Mouse (Mus musculus) limb, embryonic 12.5 days (tissue): Measurements from ENCODE around the gene Susd4. TPM values are rescaled to one million over a fixed set of nuclear protein-coding genes. Genes with fewer than 3 reads are reported as not detected.

Experiments
- ATAC-seq: fragments of 200-750 bp; cut with Nextera tagmentation; 2 replicates; pipeline ENCODE4 v1.8.0; 2017; ENCODE audit warnings: low read depth, moderate TSS enrichment; ENCODE audit not compliant: insufficient number of reproducible peaks, insufficient read depth, low FRiP score, low TSS enrichment
- H3K27ac ChIP-seq: fragments of 300-500 bp; sonication (generic); 2 replicates; pipeline ENCODE4 v1.5.1; 2016; ENCODE audit warnings: mild to moderate bottlenecking, moderate library complexity
- H3K27me3 ChIP-seq: fragments of 300-500 bp; sonication (generic); 2 replicates; pipeline ENCODE4 v1.6.1; 2016; ENCODE audit warnings: mild to moderate bottlenecking, moderate library complexity
- H3K36me3 ChIP-seq: fragments of 300-500 bp; sonication (generic); 2 replicates; pipeline ENCODE4 v1.6.1; 2016; ENCODE audit warnings: mild to moderate bottlenecking, moderate library complexity
- H3K4me1 ChIP-seq: fragments of 300-500 bp; sonication (generic); replicated peaks from 2 replicates; pipeline ENCODE4 v1.6.1; 2016
- H3K4me2 ChIP-seq: fragments of 300-500 bp; sonication (generic); 2 replicates; pipeline ENCODE4 v1.6.1; 2016; ENCODE audit warnings: mild to moderate bottlenecking, moderate library complexity
- H3K4me3 ChIP-seq: fragments of 300-500 bp; sonication (generic); replicated peaks from 2 replicates; pipeline ENCODE4 v1.5.1; 2016; ENCODE audit warnings: mild to moderate bottlenecking
- H3K9ac ChIP-seq: fragments of 300-500 bp; sonication (generic); replicated peaks from 2 replicates; pipeline ENCODE4 v1.6.1; 2016; ENCODE audit warnings: mild to moderate bottlenecking, moderate library complexity
- H3K9me3 ChIP-seq: fragments of 300-500 bp; sonication (generic); 2 replicates; pipeline ENCODE4 v1.6.1; 2016; ENCODE audit warnings: mild to moderate bottlenecking, moderate library complexity
- WGBS: fragments of 180-500 bp; shearing (Covaris S2); methylation state at CpG from one replicate; pipeline ENCODE4 v1.1.7; 2016; 5-methylcytosine and 5-hydroxymethylcytosine counted together
- polyA plus RNA-seq: library from polyadenylated mRNA; unstranded; fragments of >200 nt; fragmentation: Nextera tagmentation; extraction: Ambion mirVana; gene quantifications from 2 replicates; pipeline ENCODE4 v1.2.1, GENCODE M21; 2016

The Susd4 gene
- polyA plus RNA-seq, 1 experiment from 2014 or later, result 13.6 TPM

DNA sequence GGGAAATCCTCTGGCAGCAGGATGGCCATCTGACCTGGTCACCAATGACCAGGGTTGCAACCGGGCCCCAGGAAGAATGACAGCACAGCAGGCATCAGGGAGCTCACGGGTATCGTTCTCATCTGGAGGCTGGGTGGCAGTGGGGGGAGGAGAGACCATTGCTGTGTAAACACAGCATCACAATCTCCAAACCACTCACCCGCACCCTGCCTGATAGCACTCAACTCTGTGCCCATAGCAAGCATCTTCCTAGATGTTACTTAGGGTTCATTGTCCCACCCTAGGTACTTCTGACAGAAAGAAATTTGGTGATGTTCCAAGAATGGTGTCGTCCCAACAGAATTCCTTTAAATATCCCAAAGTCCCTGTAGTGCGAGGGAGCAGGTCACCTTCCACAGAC lies 133.4 kb downstream of the Susd4 start:
- Histone ChIP-seq H3K4me1 (peaks cover 4% of the 10 kb centered on the region), H3K9ac (no peak overlapping the region), H3K27me3 (no peaks in the 10 kb centered on the region), H3K36me3 (no peaks in the 10 kb centered on the region), H3K4me2 (no peak overlapping the region), H3K27ac (no peak overlapping the region), H3K4me3 (no peak overlapping the region), H3K9me3 (no peaks in the 10 kb centered on the region)
- WGBS, result 73% methylated on average over 6 of the region's 6 CpGs
- no peak for ATAC-seq

DNA sequence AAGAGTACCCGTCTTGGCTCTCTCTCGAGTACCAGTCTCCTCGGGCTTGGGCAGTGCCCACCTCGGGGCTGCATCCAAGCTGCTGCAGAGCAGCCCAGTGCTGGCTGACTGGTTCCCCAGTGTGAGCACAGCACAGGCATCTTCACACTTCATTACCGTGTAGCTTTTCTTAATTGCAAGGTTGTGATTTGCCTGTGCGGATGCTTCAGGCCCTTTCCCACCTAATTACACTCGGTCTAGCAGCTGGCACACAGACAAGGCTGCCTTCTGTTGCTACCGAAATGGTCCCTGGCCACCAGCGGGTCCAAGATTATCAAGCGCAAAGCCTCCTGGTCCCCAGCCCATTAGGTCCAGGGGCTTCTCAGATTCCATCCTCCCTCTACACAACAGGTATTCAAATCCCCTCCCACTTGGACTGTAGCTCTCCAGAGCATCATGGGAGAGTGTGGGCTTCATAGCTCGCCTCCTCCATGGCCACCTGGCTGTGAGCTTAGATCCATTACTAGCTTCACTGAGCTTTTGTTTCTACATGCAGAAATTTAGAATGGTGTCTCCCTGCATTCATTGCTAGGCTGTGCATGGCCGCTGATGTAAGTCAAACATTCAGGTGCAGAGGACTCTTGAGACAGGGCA lies 134.0 kb downstream of the Susd4 start:
- H3K27ac ChIP-seq, result no peak overlapping the region
- H3K36me3 ChIP-seq, result no peaks in the 10 kb centered on the region
- no peak overlapping the region for H3K4me2 ChIP-seq
- H3K4me3 ChIP-seq, result no peak overlapping the region
- H3K9me3 ChIP-seq, result no peaks in the 10 kb centered on the region
- no peaks in the 10 kb centered on the region for H3K27me3 ChIP-seq
- ATAC-seq, result no peak
- no peak overlapping the region for H3K9ac ChIP-seq
- WGBS, result 67% methylated on average over 12 of the region's 12 CpGs
- peaks cover 4% of the 10 kb centered on the region for H3K4me1 ChIP-seq

GRCm38 (mm10) chr1:182902095-182902494 lies 138.4 kb downstream of the Susd4 start:
- no peak overlapping the region for H3K4me3 ChIP-seq

DNA sequence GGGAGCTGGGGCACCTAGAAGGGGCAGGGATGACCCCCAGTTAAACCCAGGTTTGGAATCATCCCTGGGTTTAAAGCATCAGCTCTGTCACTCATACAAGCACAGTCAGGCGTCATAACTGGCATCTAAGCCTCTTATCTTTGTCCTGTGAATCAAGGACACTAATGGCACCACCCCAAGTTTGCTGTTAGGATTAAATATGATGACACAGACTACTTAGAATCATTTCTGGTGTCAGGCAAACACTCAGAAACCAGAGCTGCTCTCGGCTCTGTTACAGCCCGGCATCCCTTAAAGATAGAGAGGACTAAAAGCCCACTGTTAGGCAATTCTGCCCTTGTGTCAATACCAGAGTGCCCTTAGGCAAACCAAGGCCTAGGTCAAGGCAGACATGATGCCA lies 139.2 kb downstream of the Susd4 start:
- no peaks in the 10 kb centered on the region for H3K9me3 ChIP-seq
- no peak for ATAC-seq
- no peaks in the 10 kb centered on the region for H3K36me3 ChIP-seq
- H3K4me1 ChIP-seq, result peaks cover 2% of the 10 kb centered on the region; the same call in 1 of the 2 replicates
- H3K27ac ChIP-seq, result no peak overlapping the region
- no peak overlapping the region for H3K4me3 ChIP-seq
- H3K9ac ChIP-seq, result no peak overlapping the region
- H3K27me3 ChIP-seq, result no peaks in the 10 kb centered on the region
- H3K4me2 ChIP-seq, result no peak overlapping the region
- 89% methylated on average over 3 of the region's 3 CpGs for WGBS

More at GRCm38 (mm10) chr1:182902095-182902494, 138.4 kb downstream of the Susd4 start:
- no peak for ATAC-seq
- H3K27me3 ChIP-seq, result no peaks in the 10 kb centered on the region
- no peaks in the 10 kb centered on the region for H3K36me3 ChIP-seq
- no peak overlapping the region for H3K4me2 ChIP-seq
- no peak overlapping the region for H3K27ac ChIP-seq
- H3K4me1 ChIP-seq, result no peaks in the 10 kb centered on the region; the same call in 1 of the 2 replicates
- H3K9me3 ChIP-seq, result no peaks in the 10 kb centered on the region
- 63% methylated on average over 5 of the region's 5 CpGs for WGBS
- no peak overlapping the region for H3K9ac ChIP-seq

GRCm38 (mm10) chr1:182905669-182906068 lies 142.0 kb downstream of the Susd4 start:
- Histone ChIP-seq H3K27me3 (no peaks in the 10 kb centered on the region), H3K4me1 (peaks cover 15% of the 10 kb centered on the region), H3K27ac (no peak overlapping the region), H3K4me2 (no peak overlapping the region), H3K9ac (no peak overlapping the region), H3K9me3 (no peaks in the 10 kb centered on the region), H3K4me3 (no peak overlapping the region), H3K36me3 (no peaks in the 10 kb centered on the region)
- no peak for ATAC-seq
- WGBS, result 80% methylated on average over 3 of the region's 3 CpGs

- Histone ChIP-seq H3K4me3 (no peak overlapping the region), H3K36me3 (no peaks in the 10 kb centered on the region), H3K9ac (no peak overlapping the region), H3K9me3 (peaks cover 4% of the 10 kb centered on the region; the same call in 1 of the 2 replicates), H3K27me3 (no peaks in the 10 kb centered on the region), H3K27ac (no peak overlapping the region), H3K4me2 (peak overlapping the region; percentile 17; the same call in 1 of the 2 replicates), H3K4me1 (peaks cover 15% of the 10 kb centered on the region)
- 22% methylated on average over 14 of the region's 14 CpGs for WGBS
- peak; percentile 83 for ATAC-seq
Observed at GRCm38 (mm10) chr1:182908050-182909036, 144.7 kb downstream of the Susd4 start.

- ATAC-seq, result no peak
- no peaks in the 10 kb centered on the region for H3K27me3 ChIP-seq
- no peak overlapping the region for H3K9ac ChIP-seq
- peaks cover 15% of the 10 kb centered on the region for H3K4me1 ChIP-seq
- H3K4me3 ChIP-seq, result no peak overlapping the region
- H3K36me3 ChIP-seq, result no peaks in the 10 kb centered on the region
- no peak overlapping the region for H3K4me2 ChIP-seq
- no peak overlapping the region for H3K27ac ChIP-seq
- peaks cover 4% of the 10 kb centered on the region; the same call in 1 of the 2 replicates for H3K9me3 ChIP-seq
- 66% methylated on average over 3 of the region's 3 CpGs for WGBS
Observed at GRCm38 (mm10) chr1:182909066-182909465, 145.4 kb downstream of the Susd4 start.

DNA sequence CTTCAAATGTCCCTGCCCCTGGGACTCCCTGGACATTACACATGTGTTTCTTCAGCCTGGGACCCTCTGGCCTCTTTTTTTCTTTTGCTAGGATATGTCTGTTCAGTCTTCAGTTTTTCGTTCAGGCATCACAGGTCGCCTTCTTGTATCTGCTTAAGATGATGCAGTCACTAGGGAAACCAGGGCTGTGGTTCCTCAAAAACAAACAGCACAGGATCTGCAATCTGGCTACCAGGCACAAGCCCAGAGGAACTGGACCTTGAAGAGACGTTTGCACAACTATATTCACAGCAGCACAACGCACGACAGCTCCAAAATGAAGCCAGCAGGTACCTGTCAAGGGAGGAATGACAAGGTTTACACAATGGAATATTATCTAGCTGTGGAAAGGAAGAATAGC lies 145.9 kb downstream of the Susd4 start:
- no peak for ATAC-seq
- 90% methylated on average over 5 of the region's 5 CpGs for WGBS
- Histone ChIP-seq H3K27ac (no peak overlapping the region), H3K36me3 (no peaks in the 10 kb centered on the region), H3K4me3 (no peak overlapping the region), H3K27me3 (no peaks in the 10 kb centered on the region), H3K9me3 (peaks cover 4% of the 10 kb centered on the region; the same call in 1 of the 2 replicates), H3K4me2 (no peak overlapping the region), H3K9ac (no peak overlapping the region), H3K4me1 (peaks cover 15% of the 10 kb centered on the region)

GRCm38 (mm10) chr1:182912591-182912990 lies 148.9 kb downstream of the Susd4 start:
- peaks cover 15% of the 10 kb centered on the region for H3K4me1 ChIP-seq
- no peak overlapping the region for H3K4me2 ChIP-seq
- H3K27me3 ChIP-seq, result no peaks in the 10 kb centered on the region
- no peak for ATAC-seq
- H3K27ac ChIP-seq, result no peak overlapping the region
- WGBS, result 76% methylated on average over 2 of the region's 2 CpGs
- H3K9ac ChIP-seq, result no peak overlapping the region
- H3K4me3 ChIP-seq, result no peak overlapping the region
- peaks cover 4% of the 10 kb centered on the region; the same call in 1 of the 2 replicates for H3K9me3 ChIP-seq
- H3K36me3 ChIP-seq, result no peaks in the 10 kb centered on the region

GRCm38 (mm10) chr1:182914121-182914908 lies 150.7 kb downstream of the Susd4 start:
- no peak overlapping the region for H3K9ac ChIP-seq
- peaks cover 4% of the 10 kb centered on the region; the same call in 1 of the 2 replicates for H3K9me3 ChIP-seq
- H3K4me2 ChIP-seq, result no peak overlapping the region
- 80% methylated on average over 4 of the region's 4 CpGs for WGBS
- H3K4me1 ChIP-seq, result no peaks in the 10 kb centered on the region
- H3K4me3 ChIP-seq, result no peak overlapping the region
- no peaks in the 10 kb centered on the region for H3K36me3 ChIP-seq
- no peak overlapping the region for H3K27ac ChIP-seq
- H3K27me3 ChIP-seq, result no peaks in the 10 kb centered on the region
- no peak for ATAC-seq

DNA sequence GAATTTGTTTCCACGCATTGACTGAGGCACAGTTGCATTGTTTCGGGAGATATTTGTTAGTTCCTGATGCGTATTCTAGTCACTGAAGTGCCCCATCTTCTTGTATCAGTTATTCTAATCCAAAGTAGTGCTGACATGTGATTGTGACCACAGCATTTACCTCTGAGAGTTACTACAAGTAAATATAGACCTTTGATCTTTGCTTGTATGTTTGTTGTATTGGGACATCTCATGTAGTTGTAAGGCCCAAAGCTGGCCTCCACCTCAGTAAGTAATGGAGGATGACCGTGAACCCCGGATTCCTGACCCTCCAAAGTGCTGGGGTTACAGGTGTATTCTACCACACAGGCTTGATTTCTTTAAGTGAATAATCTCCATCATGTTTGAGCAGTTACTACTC lies 152.5 kb downstream of the Susd4 start:
- no peaks in the 10 kb centered on the region for H3K4me1 ChIP-seq
- H3K9me3 ChIP-seq, result peaks cover 4% of the 10 kb centered on the region; the same call in 1 of the 2 replicates
- H3K4me2 ChIP-seq, result no peak overlapping the region
- no peak overlapping the region for H3K9ac ChIP-seq
- H3K4me3 ChIP-seq, result no peak overlapping the region
- WGBS, result 96% methylated on average over 5 of the region's 5 CpGs
- H3K27me3 ChIP-seq, result no peaks in the 10 kb centered on the region
- ATAC-seq, result no peak
- no peaks in the 10 kb centered on the region for H3K36me3 ChIP-seq
- H3K27ac ChIP-seq, result no peak overlapping the region
